Mouse (Mus musculus): ENCODE data around the gene Tmem63c. TPM values are rescaled to one million over a fixed set of nuclear protein-coding genes. Genes with fewer than 3 reads are reported as not detected.

Gene Tmem63c
- total and polyA plus RNA-seq, 2 experiments from 2014 or later, result 8.5 to 21.8 TPM

DNA sequence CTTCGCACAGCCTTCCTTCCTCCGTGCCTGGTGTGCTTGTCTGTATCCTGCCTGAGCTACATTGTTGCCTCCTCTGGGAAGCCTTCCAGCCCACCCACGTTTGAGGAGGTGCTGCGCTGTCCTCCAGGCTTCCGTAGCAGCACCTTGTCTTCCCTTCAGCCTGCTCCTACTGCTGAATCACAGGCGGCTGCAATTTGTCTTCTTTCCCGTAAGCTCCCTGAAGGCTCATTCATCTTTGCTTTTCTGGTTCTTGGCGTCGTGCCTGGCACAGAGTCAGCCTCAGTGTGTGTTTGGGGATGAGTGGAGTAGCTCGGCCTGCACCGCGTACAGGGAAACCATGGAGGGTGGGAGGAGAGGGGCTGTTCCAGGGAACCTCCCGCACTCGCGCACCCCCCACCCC is 43.3 kb upstream of the Tmem63c start:
- H3K4me2 ChIP-seq (ENCODE audit: low read depth), result no peak overlapping the region
- no peak overlapping the region for H3K9ac ChIP-seq
- H3K27me3 ChIP-seq (ENCODE audit: insufficient read depth, low read length), result no peaks in the 10 kb centered on the region
- DNase-seq, result no peak
- WGBS, result 13% methylated on average over 15 of the region's 15 CpGs
- H3K36me3 ChIP-seq (ENCODE audit: insufficient read depth), result no peaks in the 10 kb centered on the region
- H3K4me1 ChIP-seq (ENCODE audit: insufficient read depth), result peaks cover 5% of the 10 kb centered on the region
- ATAC-seq, result no peak
- no peak overlapping the region for H3K27ac ChIP-seq (ENCODE audit: low read depth, low read length)
- TF ChIP-seq CTCF (IDR thresholded peaks at IDR 0.05; ENCODE audit: low read depth), result no peak
- H3K9me3 ChIP-seq (ENCODE audit: low read length), result no peaks in the 10 kb centered on the region
- no peak overlapping the region for H3K4me3 ChIP-seq (ENCODE audit: low read depth, low read length)

DNA sequence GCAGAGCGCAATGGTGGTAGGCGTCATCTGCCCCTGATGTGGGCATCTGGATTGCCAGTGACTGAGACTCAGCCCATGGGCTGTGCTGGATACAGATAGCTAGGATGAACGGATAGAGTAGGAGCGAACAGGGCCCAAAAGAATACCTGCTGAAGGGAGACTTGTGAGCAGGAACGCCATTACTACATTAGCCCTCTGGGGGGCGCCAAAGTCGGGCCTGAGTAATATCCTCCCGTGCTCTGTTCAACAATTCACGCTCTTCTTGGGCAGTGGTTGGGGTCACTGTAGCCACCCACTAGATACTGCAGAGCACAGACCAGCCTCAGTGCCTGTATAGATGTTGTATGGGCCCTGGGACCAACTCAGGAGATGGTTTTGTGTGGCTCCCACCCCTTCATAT is 40.0 kb upstream of the Tmem63c start:
- 0 out of 2 replicates have a peak, but pooled peaks cover 6% of the 10 kb centered on the region for H3K4me1 ChIP-seq (ENCODE audit: insufficient read depth)
- WGBS, result 29% methylated on average over 9 of the region's 9 CpGs
- no peak overlapping the region for H3K9ac ChIP-seq
- no peak for DNase-seq
- H3K4me3 ChIP-seq (ENCODE audit: low read depth, low read length), result no peak overlapping the region
- no peaks in the 10 kb centered on the region for H3K36me3 ChIP-seq (ENCODE audit: insufficient read depth)
- H3K27ac ChIP-seq (ENCODE audit: low read depth, low read length), result no peak overlapping the region
- H3K4me2 ChIP-seq (ENCODE audit: low read depth), result no peak overlapping the region
- peak; percentile 60 for TF ChIP-seq CTCF (IDR thresholded peaks at IDR 0.05; ENCODE audit: low read depth)
- H3K9me3 ChIP-seq (ENCODE audit: low read length), result no peaks in the 10 kb centered on the region
- H3K27me3 ChIP-seq (ENCODE audit: insufficient read depth, low read length), result no peaks in the 10 kb centered on the region
- no peak for ATAC-seq

GRCm38 (mm10) chr12:86983470-86984193 is 37.5 kb upstream of the Tmem63c start:
- DNase-seq, result peak; percentile 72
- ATAC-seq, result peak; percentile 84
- Histone ChIP-seq H3K4me3 (ENCODE audit: low read depth, low read length) (no peak overlapping the region; the same call in 1 of the 2 replicates), H3K27me3 (ENCODE audit: insufficient read depth, low read length) (no peaks in the 10 kb centered on the region), H3K4me1 (ENCODE audit: insufficient read depth) (0 out of 2 replicates have a peak, but pooled peaks cover 6% of the 10 kb centered on the region), H3K9me3 (ENCODE audit: low read length) (no peaks in the 10 kb centered on the region), H3K9ac (peak overlapping the region; percentile 25; the same call in 1 of the 2 replicates), H3K27ac (ENCODE audit: low read depth, low read length) (0 out of 2 replicates have a peak overlapping the region, but pooled peaks have one; percentile 30), H3K36me3 (ENCODE audit: insufficient read depth) (no peaks in the 10 kb centered on the region), H3K4me2 (ENCODE audit: low read depth) (peak overlapping the region; percentile 40)
- TF ChIP-seq CTCF (IDR thresholded peaks at IDR 0.05; ENCODE audit: low read depth), result no peak
- 3% methylated on average over 28 of the region's 28 CpGs for WGBS

DNA sequence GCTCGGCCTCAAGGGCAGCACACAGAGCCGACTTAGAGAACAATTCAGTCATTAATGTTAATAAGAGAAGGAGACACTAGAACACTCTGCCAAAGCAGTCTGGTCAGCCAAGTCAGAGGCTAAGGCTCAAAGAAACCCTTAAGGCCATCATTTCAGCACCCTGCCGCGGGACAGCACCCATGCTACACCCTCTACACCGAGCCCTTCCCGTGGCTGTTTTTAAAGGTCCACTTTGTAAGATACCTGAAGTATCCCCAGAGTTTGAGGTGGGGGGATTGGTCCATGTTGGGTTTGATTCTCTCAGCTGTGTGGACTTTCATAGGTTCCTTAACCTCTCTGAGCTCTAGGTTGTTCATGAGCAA is 37.0 kb upstream of the Tmem63c start:
- Histone ChIP-seq H3K9ac (no peak overlapping the region), H3K27ac (ENCODE audit: low read depth, low read length) (no peak overlapping the region), H3K4me3 (ENCODE audit: low read depth, low read length) (no peak overlapping the region), H3K4me2 (ENCODE audit: low read depth) (peak overlapping the region; percentile 40; the same call in 1 of the 2 replicates), H3K27me3 (ENCODE audit: insufficient read depth, low read length) (no peaks in the 10 kb centered on the region), H3K9me3 (ENCODE audit: low read length) (no peaks in the 10 kb centered on the region), H3K36me3 (ENCODE audit: insufficient read depth) (no peaks in the 10 kb centered on the region), H3K4me1 (ENCODE audit: insufficient read depth) (peaks cover 9% of the 10 kb centered on the region; the same call in 1 of the 2 replicates)
- ATAC-seq (no peak), DNase-seq (no peak)
- no peak for TF ChIP-seq CTCF (IDR thresholded peaks at IDR 0.05; ENCODE audit: low read depth)
- 8% methylated on average over 6 of the region's 6 CpGs for WGBS

DNA sequence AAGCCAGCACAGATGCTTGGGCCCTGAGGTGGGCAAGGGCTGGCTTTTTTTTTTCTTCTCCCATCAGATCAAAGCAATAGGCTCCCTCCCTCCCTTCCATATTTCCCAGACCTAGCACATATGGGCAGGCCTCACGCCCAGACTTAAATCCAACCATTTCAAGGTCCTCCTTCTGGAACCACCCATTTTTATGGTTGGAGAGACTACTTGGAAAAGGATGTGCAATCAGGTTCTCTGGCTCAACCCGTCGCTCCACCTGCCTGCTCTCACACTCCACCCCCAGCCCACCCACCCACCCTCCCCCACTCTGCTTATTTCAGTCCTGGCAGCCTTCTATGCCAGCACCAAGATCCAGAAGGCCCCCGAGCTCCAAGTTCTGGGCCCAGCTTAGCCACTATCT is 34.6 kb upstream of the Tmem63c start:
- H3K27me3 ChIP-seq (ENCODE audit: insufficient read depth, low read length), result no peaks in the 10 kb centered on the region
- no peak for DNase-seq
- H3K4me2 ChIP-seq (ENCODE audit: low read depth), result no peak overlapping the region
- TF ChIP-seq CTCF (IDR thresholded peaks at IDR 0.05; ENCODE audit: low read depth), result no peak
- H3K9me3 ChIP-seq (ENCODE audit: low read length), result no peaks in the 10 kb centered on the region
- peaks cover 15% of the 10 kb centered on the region for H3K4me1 ChIP-seq (ENCODE audit: insufficient read depth)
- WGBS, result 55% methylated on average over 4 of the region's 4 CpGs
- no peak overlapping the region for H3K27ac ChIP-seq (ENCODE audit: low read depth, low read length)
- no peak overlapping the region for H3K4me3 ChIP-seq (ENCODE audit: low read depth, low read length)
- H3K9ac ChIP-seq, result no peak overlapping the region
- ATAC-seq, result no peak
- H3K36me3 ChIP-seq (ENCODE audit: insufficient read depth), result no peaks in the 10 kb centered on the region

GRCm38 (mm10) chr12:86988227-86988626 is 32.9 kb upstream of the Tmem63c start:
- 56% methylated on average over 16 of the region's 16 CpGs for WGBS
- peaks cover 17% of the 10 kb centered on the region for H3K4me1 ChIP-seq (ENCODE audit: insufficient read depth)
- ATAC-seq, result no peak

GRCm38 (mm10) chr12:86989378-86989777 is 31.8 kb upstream of the Tmem63c start:
- no peaks in the 10 kb centered on the region for H3K9me3 ChIP-seq (ENCODE audit: low read length)
- ATAC-seq, result peak; percentile 45; the same call in 1 of the 2 replicates
- peak overlapping the region; percentile 63 for H3K4me3 ChIP-seq (ENCODE audit: low read depth, low read length)
- no peaks in the 10 kb centered on the region for H3K27me3 ChIP-seq (ENCODE audit: insufficient read depth, low read length)
- DNase-seq, result peak; percentile 62
- 4% methylated on average over 15 of the region's 15 CpGs for WGBS
- peak overlapping the region; percentile 97 for H3K4me2 ChIP-seq (ENCODE audit: low read depth)
- TF ChIP-seq CTCF (IDR thresholded peaks at IDR 0.05; ENCODE audit: low read depth), result no peak
- peak overlapping the region; percentile 70 for H3K9ac ChIP-seq
- no peak overlapping the region for H3K27ac ChIP-seq (ENCODE audit: low read depth, low read length)
- no peaks in the 10 kb centered on the region for H3K36me3 ChIP-seq (ENCODE audit: insufficient read depth)
- peaks cover 12% of the 10 kb centered on the region for H3K4me1 ChIP-seq (ENCODE audit: insufficient read depth)

More at GRCm38 (mm10) chr12:86988227-86988626, 32.9 kb upstream of the Tmem63c start:
- 0 out of 2 replicates have a peak overlapping the region, but pooled peaks have one; percentile 97 for H3K4me2 ChIP-seq (ENCODE audit: low read depth)
- no peak overlapping the region for H3K4me3 ChIP-seq (ENCODE audit: low read depth, low read length)
- no peaks in the 10 kb centered on the region for H3K36me3 ChIP-seq (ENCODE audit: insufficient read depth)
- no peaks in the 10 kb centered on the region for H3K27me3 ChIP-seq (ENCODE audit: insufficient read depth, low read length)
- no peak for TF ChIP-seq CTCF (IDR thresholded peaks at IDR 0.05; ENCODE audit: low read depth)
- H3K27ac ChIP-seq (ENCODE audit: low read depth, low read length), result no peak overlapping the region
- no peak overlapping the region for H3K9ac ChIP-seq
- no peaks in the 10 kb centered on the region for H3K9me3 ChIP-seq (ENCODE audit: low read length)
- DNase-seq, result no peak
